Mouse (Mus musculus): ENCODE results near the gene Camta2. TPM values are rescaled to one million over a fixed set of nuclear protein-coding genes. Genes with fewer than 3 reads are reported as not detected.

Gene Camta2
- total and polyA plus RNA-seq, 2 experiments from 2014 or later, result 8.7 to 10.5 TPM

GRCm38 (mm10) chr11:70657573-70657972 is 30.3 kb downstream of the Camta2 start:
- H3K36me3 ChIP-seq (replicated peaks; ENCODE audit: control insufficient read depth, insufficient read depth, low read length), result peaks cover 35% of the 10 kb centered on the region
- peak overlapping the region; percentile 75 for H3K4me2 ChIP-seq (ENCODE audit: low read depth, low read length)
- 32% methylated on average over 6 of the region's 6 CpGs for WGBS
- H3K27me3 ChIP-seq (ENCODE audit: control insufficient read depth, insufficient read depth, low read length), result no peaks in the 10 kb centered on the region
- no peak for DNase-seq (ENCODE audit: low spot score)
- H3K4me1 ChIP-seq (ENCODE audit: control insufficient read depth, insufficient read depth), result peaks cover 47% of the 10 kb centered on the region
- no peaks in the 10 kb centered on the region for H3K9me3 ChIP-seq (replicated peaks; ENCODE audit: control insufficient read depth, low read length)
- peak overlapping the region; percentile 99 for H3K9ac ChIP-seq (replicated peaks; ENCODE audit: low read depth, low read length)
- no peak for TF ChIP-seq CTCF (IDR thresholded peaks at IDR 0.05; ENCODE audit: low read depth)
- no peak for TF ChIP-seq EP300 (IDR thresholded peaks at IDR 0.05; ENCODE audit: low read depth)
- H3K4me3 ChIP-seq (ENCODE audit: low read depth, low read length), result peak overlapping the region; percentile 96
- ATAC-seq (ENCODE audit: insufficient read depth, low read depth), result no peak
- H3K27ac ChIP-seq (ENCODE audit: low read depth), result peak overlapping the region; percentile 100

- Histone ChIP-seq H3K9me3 (replicated peaks; ENCODE audit: control insufficient read depth, low read length) (no peaks in the 10 kb centered on the region), H3K27me3 (ENCODE audit: control insufficient read depth, insufficient read depth, low read length) (no peaks in the 10 kb centered on the region), H3K36me3 (replicated peaks; ENCODE audit: control insufficient read depth, insufficient read depth, low read length) (peaks cover 35% of the 10 kb centered on the region), H3K4me2 (ENCODE audit: low read depth, low read length) (peak within 1 kb of the TSS; percentile 75), H3K27ac (ENCODE audit: low read depth) (peak within 1 kb of the TSS; percentile 100), H3K4me1 (ENCODE audit: control insufficient read depth, insufficient read depth) (peaks cover 47% of the 10 kb centered on the region), H3K4me3 (ENCODE audit: low read depth, low read length) (peak within 1 kb of the TSS; percentile 96), H3K9ac (replicated peaks; ENCODE audit: low read depth, low read length) (peak within 1 kb of the TSS; percentile 99)
- no peak for DNase-seq (ENCODE audit: low spot score)
- TF ChIP-seq CTCF (IDR thresholded peaks at IDR 0.05; ENCODE audit: low read depth) (no peak), EP300 (IDR thresholded peaks at IDR 0.05; ENCODE audit: low read depth) (no peak; the same call in 1 of the 2 replicates)
- 19% methylated on average over 3 of the region's 3 CpGs for WGBS
- peak; percentile 25 for ATAC-seq (ENCODE audit: insufficient read depth, low read depth)
Observed at GRCm38 (mm10) chr11:70656964-70657363, 30.9 kb downstream of the Camta2 start, which contains the start of gene Eno3. Gene Eno3, plus strand, starts transcription at chr11:70657202.

GRCm38 (mm10) chr11:70656456-70656927 is 31.4 kb downstream of the Camta2 start:
- DNase-seq (ENCODE audit: low spot score) (peak; percentile 83), ATAC-seq (ENCODE audit: insufficient read depth, low read depth) (peak; percentile 70)
- peak overlapping the region; percentile 96 for H3K4me3 ChIP-seq (ENCODE audit: low read depth, low read length)
- H3K4me1 ChIP-seq (ENCODE audit: control insufficient read depth, insufficient read depth), result peaks cover 47% of the 10 kb centered on the region
- H3K4me2 ChIP-seq (ENCODE audit: low read depth, low read length), result peak overlapping the region; percentile 75
- WGBS, result 8% methylated on average over 16 of the region's 16 CpGs
- no peaks in the 10 kb centered on the region for H3K9me3 ChIP-seq (replicated peaks; ENCODE audit: control insufficient read depth, low read length)
- TF ChIP-seq CTCF (IDR thresholded peaks at IDR 0.05; ENCODE audit: low read depth) (peak; percentile 1; the same call in 1 of the 2 replicates), EP300 (IDR thresholded peaks at IDR 0.05; ENCODE audit: low read depth) (0 out of 2 replicates have a peak, but pooled peaks have one; percentile 57)
- peak overlapping the region; percentile 100 for H3K27ac ChIP-seq (ENCODE audit: low read depth)
- peak overlapping the region; percentile 99; the same call in 1 of the 2 replicates for H3K9ac ChIP-seq (replicated peaks; ENCODE audit: low read depth, low read length)
- H3K36me3 ChIP-seq (replicated peaks; ENCODE audit: control insufficient read depth, insufficient read depth, low read length), result peaks cover 35% of the 10 kb centered on the region
- H3K27me3 ChIP-seq (ENCODE audit: control insufficient read depth, insufficient read depth, low read length), result no peaks in the 10 kb centered on the region

DNA sequence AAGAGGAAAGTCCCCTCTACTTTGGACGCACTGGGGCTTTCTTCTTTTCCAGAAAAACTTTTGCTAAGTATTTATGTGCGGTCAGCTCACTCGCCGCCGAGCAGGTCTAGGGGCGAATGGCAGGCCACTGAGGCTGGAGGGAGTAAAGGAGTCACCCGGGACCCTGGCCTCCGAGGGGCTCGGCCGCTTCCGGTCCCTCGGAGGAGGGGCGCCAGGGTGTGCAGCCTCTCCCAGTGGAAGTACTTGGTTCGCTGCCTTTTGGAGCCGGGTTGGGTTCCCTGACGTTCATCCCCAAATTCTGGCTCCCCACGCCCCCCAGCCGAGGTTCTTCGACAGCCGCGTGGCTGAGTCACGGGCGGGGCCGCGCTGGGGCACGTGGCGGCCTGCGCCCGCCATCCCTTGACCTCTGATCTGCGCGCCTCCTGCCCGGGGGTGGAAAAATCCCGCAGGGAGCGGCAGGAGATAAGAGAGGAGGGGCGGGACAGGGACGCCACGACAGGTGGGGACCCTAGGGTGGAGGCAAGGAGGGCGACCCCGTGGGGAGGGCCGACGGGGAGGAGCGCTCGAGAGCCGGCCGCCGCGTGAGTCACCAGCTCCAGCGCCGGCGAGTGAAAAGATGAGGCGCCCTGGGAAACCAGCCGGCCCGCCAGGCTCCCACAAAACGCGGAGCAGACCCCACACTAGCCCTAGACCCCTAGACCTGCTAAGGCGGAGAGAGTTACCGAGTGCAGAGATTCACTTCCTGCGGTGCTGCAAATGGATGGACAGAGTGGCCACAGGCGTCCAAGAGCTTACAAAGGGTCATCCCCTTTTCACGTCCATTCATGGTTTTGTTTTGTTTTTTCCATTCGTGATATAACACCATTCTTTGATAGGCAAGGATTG is 32.1 kb downstream of the Camta2 start:
- Histone ChIP-seq H3K9ac (replicated peaks; ENCODE audit: low read depth, low read length) (peak overlapping the region; percentile 99), H3K4me1 (ENCODE audit: control insufficient read depth, insufficient read depth) (peaks cover 41% of the 10 kb centered on the region), H3K4me2 (ENCODE audit: low read depth, low read length) (peak overlapping the region; percentile 75), H3K4me3 (ENCODE audit: low read depth, low read length) (peak overlapping the region; percentile 96), H3K9me3 (replicated peaks; ENCODE audit: control insufficient read depth, low read length) (no peaks in the 10 kb centered on the region), H3K27me3 (ENCODE audit: control insufficient read depth, insufficient read depth, low read length) (no peaks in the 10 kb centered on the region), H3K27ac (ENCODE audit: low read depth) (peak overlapping the region; percentile 100), H3K36me3 (replicated peaks; ENCODE audit: control insufficient read depth, insufficient read depth, low read length) (peaks cover 36% of the 10 kb centered on the region)
- TF ChIP-seq CTCF (IDR thresholded peaks at IDR 0.05; ENCODE audit: low read depth) (no peak), EP300 (IDR thresholded peaks at IDR 0.05; ENCODE audit: low read depth) (peak; percentile 39; the same call in 1 of the 2 replicates)
- no peak for DNase-seq (ENCODE audit: low spot score)
- ATAC-seq (ENCODE audit: insufficient read depth, low read depth), result no peak
- WGBS, result under 1% methylated on average over 61 of the region's 61 CpGs

GRCm38 (mm10) chr11:70654923-70655570 is 32.9 kb downstream of the Camta2 start:
- H3K9ac ChIP-seq (replicated peaks; ENCODE audit: low read depth, low read length), result peak overlapping the region; percentile 99
- peaks cover 37% of the 10 kb centered on the region for H3K36me3 ChIP-seq (replicated peaks; ENCODE audit: control insufficient read depth, insufficient read depth, low read length)
- TF ChIP-seq CTCF (IDR thresholded peaks at IDR 0.05; ENCODE audit: low read depth) (no peak), EP300 (IDR thresholded peaks at IDR 0.05; ENCODE audit: low read depth) (no peak; the same call in 1 of the 2 replicates)
- DNase-seq (ENCODE audit: low spot score) (peak; percentile 80), ATAC-seq (ENCODE audit: insufficient read depth, low read depth) (peak; percentile 58)
- peaks cover 36% of the 10 kb centered on the region for H3K4me1 ChIP-seq (ENCODE audit: control insufficient read depth, insufficient read depth)
- WGBS, result 0% methylated on average over 48 of the region's 48 CpGs
- peak overlapping the region; percentile 100 for H3K27ac ChIP-seq (ENCODE audit: low read depth)
- peak overlapping the region; percentile 96 for H3K4me3 ChIP-seq (ENCODE audit: low read depth, low read length)
- H3K27me3 ChIP-seq (ENCODE audit: control insufficient read depth, insufficient read depth, low read length), result no peaks in the 10 kb centered on the region
- peak overlapping the region; percentile 75 for H3K4me2 ChIP-seq (ENCODE audit: low read depth, low read length)
- no peaks in the 10 kb centered on the region for H3K9me3 ChIP-seq (replicated peaks; ENCODE audit: control insufficient read depth, low read length)
